38 mouse cellular contexts compared by ENCODE assay signal in the genomic region with DNA sequence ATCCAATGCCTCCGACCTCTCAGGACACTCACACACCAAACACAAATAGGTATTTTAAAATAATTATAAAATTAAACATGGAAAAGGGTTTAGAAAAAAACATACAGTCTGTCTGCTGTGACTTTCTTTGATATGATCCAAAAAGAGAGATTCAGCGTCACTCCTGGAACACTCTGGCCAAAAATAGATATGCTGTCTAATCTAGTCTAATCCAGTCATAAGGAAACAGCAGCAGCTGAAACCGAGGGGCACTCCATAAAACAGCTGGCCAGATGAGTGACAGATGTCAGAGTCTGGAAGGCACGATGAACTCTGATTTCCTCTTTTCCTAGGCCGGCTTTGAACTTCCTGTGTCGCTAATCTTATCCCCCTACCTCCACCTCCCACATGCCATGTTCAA. TPM values are rescaled to one million over a fixed set of nuclear protein-coding genes. Genes with fewer than 3 reads are reported as not detected.
"Had no signal": no experiment of that assay in that cellular context is flagged by ENCODE, and none has a peak within 500 bp of the region (broad histone marks: within the 10 kb centered on the region; RNA-seq: fewer than 3 reads in every experiment).

No protein-coding gene starts in this region.

- DNase-seq: cerebellum, adult 9-10 months; cerebellum, adult 9-11 months; cerebellum, postnatal 10 days; cerebellum, postnatal 14 days; cerebellum, postnatal 25 days; cerebellum, postnatal 36 days; embryo, embryonic 11 days; forebrain, postnatal 0 days; gastrocnemius, adult 2 months; gastrocnemius, postnatal 10 days; gastrocnemius, postnatal 14 days; gastrocnemius, postnatal 25 days; gastrocnemius, postnatal 36 days; heart, adult 11 months; heart, adult 18-20 months; heart, adult 2 months had no signal

- H3K36me3 ChIP-seq: embryonic facial prominence, embryonic 10.5 days; embryonic facial prominence, embryonic 12.5 days; embryonic facial prominence, embryonic 13.5 days; embryonic facial prominence, embryonic 15.5 days; forebrain, embryonic 10.5 days; forebrain, embryonic 12.5 days; forebrain, embryonic 15.5 days had no signal

- H3K4me3 ChIP-seq: embryonic facial prominence, embryonic 10.5 days; embryonic facial prominence, embryonic 12.5 days; embryonic facial prominence, embryonic 13.5 days; embryonic facial prominence, embryonic 15.5 days; erythroblast, embryonic 14.5 days; forebrain, embryonic 10.5 days; forebrain, embryonic 12.5 days; forebrain, embryonic 13.5 days; forebrain, embryonic 15.5 days; gastrocnemius, adult 2 months; heart, adult 2 months had no signal

- ATAC-seq: forebrain, embryonic 14.5 days; forebrain, embryonic 16.5 days; forebrain, postnatal 0 days had no signal

- H3K4me1 ChIP-seq: embryonic facial prominence, embryonic 12.5 days; embryonic facial prominence, embryonic 13.5 days; forebrain, embryonic 12.5 days; forebrain, embryonic 13.5 days; forebrain, embryonic 15.5 days had no signal

- H3K27me3 ChIP-seq: embryonic facial prominence, embryonic 12.5 days; embryonic facial prominence, embryonic 13.5 days; embryonic facial prominence, embryonic 15.5 days; forebrain, embryonic 12.5 days; forebrain, embryonic 13.5 days; forebrain, embryonic 15.5 days had no signal

- H3K27ac ChIP-seq: embryonic facial prominence, embryonic 10.5 days; embryonic facial prominence, embryonic 12.5 days; embryonic facial prominence, embryonic 13.5 days; embryonic facial prominence, embryonic 15.5 days; forebrain, embryonic 10.5 days; forebrain, embryonic 12.5 days; forebrain, embryonic 13.5 days; forebrain, embryonic 15.5 days; gastrocnemius, adult 2 months; heart, adult 2 months had no signal

- H3K9me3 ChIP-seq: embryonic facial prominence, embryonic 10.5 days; embryonic facial prominence, embryonic 12.5 days; embryonic facial prominence, embryonic 13.5 days; embryonic facial prominence, embryonic 15.5 days; forebrain, embryonic 10.5 days; forebrain, embryonic 12.5 days; forebrain, embryonic 13.5 days; forebrain, embryonic 15.5 days had no signal

- H3K4me2 ChIP-seq: embryonic facial prominence, embryonic 12.5 days; embryonic facial prominence, embryonic 13.5 days; embryonic facial prominence, embryonic 15.5 days; forebrain, embryonic 12.5 days; forebrain, embryonic 13.5 days; forebrain, embryonic 15.5 days had no signal

- H3K9ac ChIP-seq: embryonic facial prominence, embryonic 12.5 days; embryonic facial prominence, embryonic 13.5 days; embryonic facial prominence, embryonic 15.5 days; forebrain, embryonic 12.5 days; forebrain, embryonic 13.5 days; forebrain, embryonic 15.5 days; forebrain, postnatal 0 days had no signal

RNA-seq across cellular contexts. Expression of a gene that starts 6.4 kb away (rescaled TPM):
- total RNA-seq: common myeloid progenitor, adult 5-6 weeks; forebrain, postnatal 0 days; gastrocnemius, adult 18-20 months; gastrocnemius, adult 2 months; gastrocnemius, adult 8-10 months; gastrocnemius, postnatal 25 days; gastrocnemius, postnatal 36 days; granulocyte monocyte progenitor cell, adult 5-6 weeks; heart, adult 18-20 months; heart, adult 2 months; heart, adult 8-10 months had no signal
- polyA plus RNA-seq: cortical plate, adult 2 months; embryonic facial prominence, embryonic 10.5 days; embryonic facial prominence, embryonic 11.5 days; embryonic facial prominence, embryonic 12.5 days; embryonic facial prominence, embryonic 13.5 days; erythroblast, embryonic 14.5 days; forebrain, embryonic 10.5 days; forebrain, embryonic 11.5 days; forebrain, embryonic 12.5 days; forebrain, embryonic 13.5 days; forebrain, embryonic 14.5 days; forebrain, embryonic 15.5 days; forebrain, embryonic 16.5 days; forebrain, postnatal 0 days; frontal cortex, adult 2 months; heart, adult 2 months had no signal

RNA-seq across cellular contexts. Expression of a gene that starts 10.3 kb away (rescaled TPM):
- polyA plus RNA-seq: erythroblast, embryonic 14.5 days had no signal

RNA-seq across cellular contexts. Expression of a gene that starts 12.3 kb away (rescaled TPM):
- total RNA-seq: common myeloid progenitor, adult 5-6 weeks; forebrain, postnatal 0 days; gastrocnemius, adult 18-20 months; gastrocnemius, adult 2 months; gastrocnemius, adult 8-10 months; gastrocnemius, postnatal 10 days; gastrocnemius, postnatal 14 days; gastrocnemius, postnatal 25 days; gastrocnemius, postnatal 36 days; gastrocnemius, postnatal 4 days; granulocyte monocyte progenitor cell, adult 5-6 weeks; heart, adult 18-20 months; heart, adult 2 months; heart, adult 8-10 months had no signal
- polyA plus RNA-seq: cortical plate, adult 2 months; embryonic facial prominence, embryonic 10.5 days; embryonic facial prominence, embryonic 11.5 days; embryonic facial prominence, embryonic 12.5 days; embryonic facial prominence, embryonic 13.5 days; embryonic facial prominence, embryonic 14.5 days; embryonic facial prominence, embryonic 15.5 days; erythroblast, embryonic 14.5 days; forebrain, embryonic 10.5 days; forebrain, embryonic 11.5 days; forebrain, embryonic 12.5 days; forebrain, embryonic 13.5 days; forebrain, embryonic 14.5 days; forebrain, embryonic 15.5 days; forebrain, embryonic 16.5 days; forebrain, postnatal 0 days; frontal cortex, adult 2 months; heart, adult 2 months had no signal

RNA-seq across cellular contexts. Expression of a gene that starts 17.3 kb away (rescaled TPM):
- total RNA-seq: common myeloid progenitor, adult 5-6 weeks; forebrain, postnatal 0 days; gastrocnemius, adult 18-20 months; gastrocnemius, adult 2 months; gastrocnemius, postnatal 10 days; gastrocnemius, postnatal 14 days; gastrocnemius, postnatal 25 days; gastrocnemius, postnatal 36 days; gastrocnemius, postnatal 4 days; granulocyte monocyte progenitor cell, adult 5-6 weeks; heart, adult 18-20 months; heart, adult 2 months; heart, adult 8-10 months had no signal
- polyA plus RNA-seq: cortical plate, adult 2 months; embryonic facial prominence, embryonic 10.5 days; embryonic facial prominence, embryonic 11.5 days; embryonic facial prominence, embryonic 12.5 days; embryonic facial prominence, embryonic 13.5 days; embryonic facial prominence, embryonic 14.5 days; embryonic facial prominence, embryonic 15.5 days; erythroblast, embryonic 14.5 days; forebrain, embryonic 10.5 days; forebrain, embryonic 11.5 days; forebrain, embryonic 12.5 days; forebrain, embryonic 13.5 days; forebrain, embryonic 14.5 days; forebrain, embryonic 15.5 days; forebrain, embryonic 16.5 days; forebrain, postnatal 0 days; frontal cortex, adult 2 months; heart, adult 2 months had no signal

RNA-seq across cellular contexts. Expression of a gene that starts 36.4 kb away (rescaled TPM):
- total RNA-seq: common myeloid progenitor, adult 5-6 weeks; forebrain, postnatal 0 days; gastrocnemius, adult 18-20 months; gastrocnemius, adult 2 months; gastrocnemius, adult 8-10 months; gastrocnemius, postnatal 10 days; gastrocnemius, postnatal 14 days; gastrocnemius, postnatal 25 days; gastrocnemius, postnatal 36 days; gastrocnemius, postnatal 4 days; granulocyte monocyte progenitor cell, adult 5-6 weeks; heart, adult 18-20 months; heart, adult 2 months had no signal
- polyA plus RNA-seq: cortical plate, adult 2 months; embryonic facial prominence, embryonic 10.5 days; embryonic facial prominence, embryonic 11.5 days; embryonic facial prominence, embryonic 12.5 days; embryonic facial prominence, embryonic 13.5 days; embryonic facial prominence, embryonic 14.5 days; embryonic facial prominence, embryonic 15.5 days; erythroblast, embryonic 14.5 days; forebrain, embryonic 10.5 days; forebrain, embryonic 11.5 days; forebrain, embryonic 12.5 days; forebrain, embryonic 13.5 days; forebrain, embryonic 14.5 days; forebrain, embryonic 15.5 days; forebrain, embryonic 16.5 days; forebrain, postnatal 0 days; frontal cortex, adult 2 months had no signal
